Mouse (Mus musculus): ENCODE data around the gene C1qtnf4. TPM values are rescaled to one million over a fixed set of nuclear protein-coding genes. Genes with fewer than 3 reads are reported as not detected.
"Not testable (repeated sequence)": the region's sequence is repeated elsewhere in the genome, so short reads cannot be mapped to it uniquely, and the experiment has no call there.

Gene C1qtnf4
- polyA plus RNA-seq, 1 experiment = 5.9 TPM

DNA sequence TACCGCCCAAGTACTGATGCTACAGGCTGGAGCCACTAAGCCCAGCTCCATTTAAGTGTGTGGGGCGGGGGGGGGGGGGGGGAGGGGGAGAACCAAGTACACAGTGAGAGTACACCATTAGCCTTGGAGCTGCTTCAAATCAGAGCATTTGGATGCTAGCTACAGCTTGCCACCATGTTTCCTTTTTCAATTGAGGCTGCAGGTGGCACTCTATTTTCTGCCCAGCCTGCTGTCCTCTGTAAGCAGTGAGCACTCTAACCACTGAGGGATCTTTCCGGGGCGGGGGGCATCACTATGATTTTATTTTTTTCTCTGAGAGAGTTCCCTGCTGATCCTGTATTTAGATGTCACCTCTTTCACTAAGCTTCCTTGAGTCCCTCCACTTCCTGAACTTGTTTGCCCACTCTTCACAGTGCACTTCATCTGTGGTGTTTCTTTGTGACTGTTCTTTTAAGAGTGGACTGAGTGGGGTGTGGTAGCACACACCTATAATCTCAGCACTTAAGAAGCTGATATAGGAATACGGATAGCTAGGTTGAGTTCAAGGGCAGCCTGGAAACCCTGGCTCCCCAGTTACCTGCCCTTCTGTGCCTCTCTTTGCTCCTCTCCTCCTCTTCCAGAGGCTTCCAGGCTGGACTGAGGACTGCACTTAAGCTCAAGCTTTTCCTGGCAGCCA lies 7.9 kb upstream of the C1qtnf4 start:
- Histone ChIP-seq H3K4me1 (ENCODE audit: control insufficient read depth) (peaks cover 25% of the 10 kb centered on the region), H3K27me3 (ENCODE audit: control insufficient read depth) (peaks cover 37% of the 10 kb centered on the region), H3K36me3 (ENCODE audit: control insufficient read depth) (no peaks in the 10 kb centered on the region), H3K4me3 (replicated peaks) (no peak overlapping the region), H3K9me3 (ENCODE audit: control insufficient read depth, low read length) (no peaks in the 10 kb centered on the region)
- TF ChIP-seq GATA1 (IDR thresholded peaks at IDR 0.05; ENCODE audit: low read length) = no peak
- TF ChIP-seq TAL1 (IDR thresholded peaks at IDR 0.05; ENCODE audit: low read length) = no peak

GRCm38 (mm10) chr2:90879419-90879818 lies 6.2 kb upstream of the C1qtnf4 start:
- Histone ChIP-seq H3K4me1 (ENCODE audit: control insufficient read depth) (peaks cover 25% of the 10 kb centered on the region), H3K36me3 (ENCODE audit: control insufficient read depth) (no peaks in the 10 kb centered on the region), H3K27me3 (ENCODE audit: control insufficient read depth) (peaks cover 53% of the 10 kb centered on the region), H3K4me3 (replicated peaks) (no peak overlapping the region), H3K9me3 (ENCODE audit: control insufficient read depth, low read length) (peaks cover 13% of the 10 kb centered on the region)
- TF ChIP-seq TAL1 (IDR thresholded peaks at IDR 0.05; ENCODE audit: low read length) = no peak

GRCm38 (mm10) chr2:90880144-90880785 lies 5.4 kb upstream of the C1qtnf4 start:
- H3K4me1 ChIP-seq (ENCODE audit: control insufficient read depth) = peaks cover 24% of the 10 kb centered on the region
- TF ChIP-seq GATA1 (IDR thresholded peaks at IDR 0.05; ENCODE audit: low read length) (no peak), TAL1 (IDR thresholded peaks at IDR 0.05; ENCODE audit: low read length) (no peak)
- H3K27me3 ChIP-seq (ENCODE audit: control insufficient read depth) = peaks cover 61% of the 10 kb centered on the region
- H3K36me3 ChIP-seq (ENCODE audit: control insufficient read depth) = no peaks in the 10 kb centered on the region
- H3K9me3 ChIP-seq (ENCODE audit: control insufficient read depth, low read length) = peaks cover 21% of the 10 kb centered on the region
- H3K4me3 ChIP-seq (replicated peaks) = no peak overlapping the region

DNA sequence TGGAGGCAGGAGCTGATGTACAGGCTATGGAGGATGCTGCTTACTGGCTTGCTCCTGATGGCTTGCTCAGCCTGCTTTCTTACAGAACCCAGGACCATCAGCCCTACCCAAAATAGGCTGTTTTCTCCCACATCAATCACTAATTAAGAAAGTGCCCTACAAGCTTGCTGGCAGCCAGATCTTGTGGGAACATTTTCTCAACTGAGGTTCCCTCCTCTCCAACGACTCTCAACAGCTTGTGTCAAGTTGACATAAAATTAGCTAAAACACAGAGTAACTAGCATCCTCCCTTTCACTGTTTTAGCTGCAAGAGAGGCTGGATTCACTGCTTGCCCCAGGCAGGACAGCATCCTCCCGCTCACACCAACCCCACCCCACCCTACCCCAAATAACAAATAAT lies 3.8 kb upstream of the C1qtnf4 start:
- Histone ChIP-seq H3K36me3 (ENCODE audit: control insufficient read depth) (no peaks in the 10 kb centered on the region), H3K9me3 (ENCODE audit: control insufficient read depth, low read length) (peaks cover 32% of the 10 kb centered on the region), H3K27me3 (ENCODE audit: control insufficient read depth) (peaks cover 76% of the 10 kb centered on the region), H3K4me1 (ENCODE audit: control insufficient read depth) (peaks cover 29% of the 10 kb centered on the region), H3K4me3 (replicated peaks) (no peak overlapping the region)
- TF ChIP-seq GATA1 (IDR thresholded peaks at IDR 0.05; ENCODE audit: low read length) = no peak
- no peak for TF ChIP-seq TAL1 (IDR thresholded peaks at IDR 0.05; ENCODE audit: low read length)

- Histone ChIP-seq H3K27me3 (ENCODE audit: control insufficient read depth) (peaks cover 88% of the 10 kb centered on the region), H3K36me3 (ENCODE audit: control insufficient read depth) (no peaks in the 10 kb centered on the region; the same call in 1 of the 2 replicates), H3K9me3 (ENCODE audit: control insufficient read depth, low read length) (peaks cover 37% of the 10 kb centered on the region), H3K4me1 (ENCODE audit: control insufficient read depth) (peaks cover 39% of the 10 kb centered on the region), H3K4me3 (replicated peaks) (no peak overlapping the region)
- no peak for TF ChIP-seq TAL1 (IDR thresholded peaks at IDR 0.05; ENCODE audit: low read length)
- TF ChIP-seq GATA1 (IDR thresholded peaks at IDR 0.05; ENCODE audit: low read length) = no peak
Observed at GRCm38 (mm10) chr2:90886436-90886835, 776 bp downstream of the C1qtnf4 start.

DNA sequence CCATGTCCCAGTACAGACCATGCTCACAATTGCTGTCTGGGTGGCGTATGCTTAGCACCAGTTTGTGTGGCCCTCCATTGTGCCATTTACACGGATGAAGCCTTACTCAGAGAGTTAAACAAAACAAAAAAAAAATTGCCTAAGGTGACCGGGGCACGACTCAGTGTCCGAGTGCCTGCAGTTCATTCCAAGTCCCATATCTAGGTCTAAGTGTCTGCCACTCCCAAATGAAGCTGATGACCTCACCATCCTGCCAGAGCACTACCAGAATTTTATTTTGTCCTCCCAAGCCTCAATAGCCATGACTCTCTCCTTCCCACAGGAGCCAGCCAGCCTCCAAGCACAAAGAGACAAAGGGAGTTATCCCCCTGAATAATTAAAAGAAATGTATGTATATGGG lies 2.0 kb downstream of the C1qtnf4 start:
- peaks cover 11% of the 10 kb centered on the region for H3K36me3 ChIP-seq (ENCODE audit: control insufficient read depth)
- H3K27me3 ChIP-seq (ENCODE audit: control insufficient read depth) = peaks cover 81% of the 10 kb centered on the region
- peaks cover 39% of the 10 kb centered on the region for H3K9me3 ChIP-seq (ENCODE audit: control insufficient read depth, low read length)
- TF ChIP-seq TAL1 (IDR thresholded peaks at IDR 0.05; ENCODE audit: low read length) = no peak
- no peak for TF ChIP-seq GATA1 (IDR thresholded peaks at IDR 0.05; ENCODE audit: low read length)
- no peak overlapping the region for H3K4me3 ChIP-seq (replicated peaks)
- peaks cover 51% of the 10 kb centered on the region for H3K4me1 ChIP-seq (ENCODE audit: control insufficient read depth)

GRCm38 (mm10) chr2:90889550-90890548 lies 4.2 kb downstream of the C1qtnf4 start:
- Histone ChIP-seq H3K9me3 (ENCODE audit: control insufficient read depth, low read length) (peaks cover 22% of the 10 kb centered on the region), H3K4me1 (ENCODE audit: control insufficient read depth) (peaks cover 72% of the 10 kb centered on the region), H3K27me3 (ENCODE audit: control insufficient read depth) (peaks cover 60% of the 10 kb centered on the region), H3K4me3 (replicated peaks) (peak overlapping the region; percentile 74), H3K36me3 (ENCODE audit: control insufficient read depth) (peaks cover 30% of the 10 kb centered on the region)
- TF ChIP-seq TAL1 (IDR thresholded peaks at IDR 0.05; ENCODE audit: low read length) = no peak
- no peak for TF ChIP-seq GATA1 (IDR thresholded peaks at IDR 0.05; ENCODE audit: low read length)

GRCm38 (mm10) chr2:90893673-90894298 lies 8.1 kb downstream of the C1qtnf4 start:
- Histone ChIP-seq H3K4me1 (ENCODE audit: control insufficient read depth) (peaks cover 82% of the 10 kb centered on the region), H3K4me3 (replicated peaks) (peak overlapping the region; percentile 31), H3K36me3 (ENCODE audit: control insufficient read depth) (peaks cover 70% of the 10 kb centered on the region), H3K27me3 (ENCODE audit: control insufficient read depth) (peaks cover 20% of the 10 kb centered on the region), H3K9me3 (ENCODE audit: control insufficient read depth, low read length) (peaks cover 8% of the 10 kb centered on the region)
- TF ChIP-seq GATA1 (IDR thresholded peaks at IDR 0.05; ENCODE audit: low read length) (peak; percentile 80), TAL1 (IDR thresholded peaks at IDR 0.05; ENCODE audit: low read length) (peak; percentile 63)

DNA sequence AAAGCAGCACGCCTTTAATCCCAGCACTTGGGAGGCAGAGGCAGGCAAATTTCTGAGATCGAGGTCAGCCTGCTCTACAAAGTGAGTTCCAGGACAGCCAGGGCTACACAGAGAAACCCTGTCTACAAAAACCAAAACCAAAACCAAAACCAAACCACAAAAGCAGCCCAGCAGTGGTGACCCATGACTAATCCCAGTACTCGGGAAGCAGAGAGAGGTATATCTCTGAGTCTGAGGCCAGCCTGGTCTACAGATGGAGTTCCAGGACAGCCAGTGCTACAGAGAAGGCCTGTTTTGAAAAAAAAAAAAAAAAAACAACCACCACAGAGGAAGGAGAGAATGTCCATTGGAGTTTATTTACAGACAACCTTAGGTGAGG lies 8.6 kb downstream of the C1qtnf4 start:
- peaks cover 15% of the 10 kb centered on the region for H3K27me3 ChIP-seq (ENCODE audit: control insufficient read depth)
- peaks cover 77% of the 10 kb centered on the region for H3K4me1 ChIP-seq (ENCODE audit: control insufficient read depth)
- peaks cover 75% of the 10 kb centered on the region for H3K36me3 ChIP-seq (ENCODE audit: control insufficient read depth)
- not testable (repeated sequence) for H3K9me3 ChIP-seq (ENCODE audit: control insufficient read depth, low read length)
- peak overlapping the region; percentile 31 for H3K4me3 ChIP-seq (replicated peaks)

Data from erythroblast, embryonic 14.5 days (primary cell).